Mouse (Mus musculus): ENCODE measurements around the gene Gmip.

GRCm38 (mm10) chr8:69832298-69832853 is 23.9 kb downstream of the Gmip start, which contains the start of gene Pbx4:
- TF ChIP-seq MYOD1 (IDR thresholded peaks at IDR 0.05; ENCODE audit: control insufficient read depth in 1 of 3, insufficient read length in 2 of 3, low read depth in 2 of 3) (no peak), CEBPB (IDR thresholded peaks at IDR 0.05; ENCODE audit: insufficient read depth, poor library complexity, severe bottlenecking) (no peak), MAX (IDR thresholded peaks at IDR 0.05; ENCODE audit: low read depth) (no peak), POLR2A (IDR thresholded peaks at IDR 0.05; ENCODE audit: insufficient read length, low read depth) (no peak), USF1 (IDR thresholded peaks at IDR 0.05; ENCODE audit: low read depth) (no peak), MYOG (IDR thresholded peaks at IDR 0.05; ENCODE audit: control insufficient read depth in 1 of 3, insufficient read depth in 1 of 3, insufficient read length in 2 of 3, low read depth in 2 of 3) (peak in 1 of 3 experiments; percentile 5)
